Mouse (Mus musculus) hindbrain, embryonic 13.5 days (tissue): ENCODE data around the gene Islr. TPM values are rescaled to one million over a fixed set of nuclear protein-coding genes. Genes with fewer than 3 reads are reported as not detected.
A peak's percentile ranks its signal among the peaks of the same experiment; 100 is the strongest.

Source experiments
- ATAC-seq: fragments of 200-750 bp; cut with Nextera tagmentation; 2 replicates; pipeline ENCODE4 v1.8.0; 2017; ENCODE audit warnings: moderate TSS enrichment; ENCODE audit not compliant: low FRiP score
- H3K27ac ChIP-seq: fragments of 300-500 bp; sonication (generic); 2 replicates; pipeline ENCODE4 v1.5.1; 2015; ENCODE audit warnings: inconsistent platforms, mild to moderate bottlenecking, moderate library complexity
- H3K27me3 ChIP-seq: fragments of 300-500 bp; sonication (generic); 2 replicates; pipeline ENCODE4 v1.6.1; 2015; ENCODE audit warnings: mild to moderate bottlenecking, inconsistent platforms
- H3K36me3 ChIP-seq: fragments of 300-500 bp; sonication (generic); 2 replicates; pipeline ENCODE4 v1.6.1; 2015; ENCODE audit warnings: mild to moderate bottlenecking, inconsistent platforms
- H3K4me1 ChIP-seq: fragments of 300-500 bp; sonication (generic); replicated peaks from 2 replicates; pipeline ENCODE4 v1.6.1; 2015; ENCODE audit warnings: inconsistent platforms
- H3K4me2 ChIP-seq: fragments of 300-500 bp; sonication (generic); 2 replicates; pipeline ENCODE4 v1.6.1; 2015; ENCODE audit warnings: inconsistent platforms, mild to moderate bottlenecking, moderate library complexity
- H3K4me3 ChIP-seq: fragments of 300-500 bp; sonication (generic); 2 replicates; pipeline ENCODE4 v1.5.1; 2015; ENCODE audit warnings: mild to moderate bottlenecking, inconsistent platforms
- H3K9ac ChIP-seq: fragments of 300-500 bp; sonication (generic); 2 replicates; pipeline ENCODE4 v1.6.1; 2015; ENCODE audit warnings: mild to moderate bottlenecking, inconsistent platforms
- H3K9me3 ChIP-seq: fragments of 300-500 bp; sonication (generic); 2 replicates; pipeline ENCODE4 v1.6.1; 2016; ENCODE audit warnings: inconsistent platforms
- WGBS: fragments of 180-500 bp; shearing (Covaris S2); methylation state at CpG from one replicate; pipeline ENCODE4 v1.1.7; 2015; 5-methylcytosine and 5-hydroxymethylcytosine counted together
- polyA plus RNA-seq: library from polyadenylated mRNA; unstranded; fragments of >200 nt; fragmentation: Nextera tagmentation; extraction: Ambion mirVana; gene quantifications from 2 replicates; pipeline ENCODE4 v1.2.1, GENCODE M21; 2015

Islr gene
- polyA plus RNA-seq, 1 experiment from 2014 or later, result 40.9 TPM

DNA sequence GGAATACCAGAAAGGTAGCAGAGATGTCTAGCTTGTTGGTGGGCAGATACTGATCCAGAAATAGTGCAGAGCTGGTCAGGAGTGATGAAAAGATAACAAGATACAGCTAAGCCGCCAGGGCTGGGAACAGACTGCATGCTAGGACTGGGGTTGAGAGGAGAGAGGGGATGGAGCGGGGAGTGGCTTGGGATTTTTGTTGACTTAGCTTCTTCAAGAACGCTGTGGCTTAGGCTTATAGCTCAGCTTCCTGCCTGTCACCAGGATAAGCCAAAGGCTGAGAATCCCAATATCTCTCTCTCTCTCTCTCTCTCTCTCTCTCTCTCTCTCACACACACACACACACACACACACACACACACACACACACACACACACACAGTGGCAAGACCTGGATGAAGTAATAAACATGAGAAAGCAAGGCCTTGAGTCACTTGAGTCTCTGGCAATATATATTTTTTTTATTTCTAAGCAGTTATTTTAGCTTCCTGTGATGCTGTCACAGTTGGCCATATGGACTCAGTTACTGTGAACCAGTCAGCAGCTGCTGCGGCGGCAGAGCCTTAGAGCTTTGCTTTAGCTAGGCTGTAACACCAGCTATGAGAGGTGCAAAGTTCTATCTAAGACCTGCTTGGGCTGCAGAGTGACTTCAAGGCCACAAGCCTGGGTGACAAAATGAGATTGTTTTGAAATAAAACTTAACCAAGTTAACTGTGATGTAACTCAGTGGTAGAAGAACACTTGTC, 28.2 kb downstream of the Islr start:
- H3K27ac ChIP-seq, result no peak overlapping the region
- H3K9ac ChIP-seq, result no peak overlapping the region
- ATAC-seq, result no peak
- no peaks in the 10 kb centered on the region for H3K36me3 ChIP-seq
- H3K4me2 ChIP-seq, result no peak overlapping the region
- 0 out of 2 replicates have a peak, but pooled peaks cover 19% of the 10 kb centered on the region for H3K4me1 ChIP-seq
- H3K9me3 ChIP-seq, result no peaks in the 10 kb centered on the region
- no peak overlapping the region for H3K4me3 ChIP-seq
- H3K27me3 ChIP-seq, result no peaks in the 10 kb centered on the region
- 53% methylated on average over 5 of the region's 5 CpGs for WGBS

DNA sequence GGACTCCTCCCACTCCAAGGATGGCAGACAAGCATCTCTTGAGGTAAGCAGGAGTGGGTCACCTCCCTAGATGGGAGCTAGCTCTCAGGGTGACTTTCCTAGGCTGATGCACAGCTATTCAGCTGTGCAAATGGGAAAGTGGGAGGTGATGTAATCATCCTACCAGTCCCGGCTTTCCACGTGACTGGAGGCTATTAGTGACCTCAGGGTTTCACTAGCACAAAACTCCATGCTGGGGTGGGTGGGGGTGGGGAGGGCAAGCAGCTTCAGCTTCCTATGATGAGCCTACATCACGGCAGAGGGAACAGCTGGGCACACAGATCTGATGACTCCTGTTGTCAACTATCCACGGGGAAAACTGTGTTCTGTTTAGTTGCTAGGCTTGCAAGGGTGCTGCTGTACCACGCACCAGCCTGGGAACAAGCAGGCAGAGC, 29.3 kb downstream of the Islr start:
- Histone ChIP-seq H3K4me3 (no peak overlapping the region), H3K36me3 (no peaks in the 10 kb centered on the region), H3K27me3 (no peaks in the 10 kb centered on the region), H3K4me1 (0 out of 2 replicates have a peak, but pooled peaks cover 17% of the 10 kb centered on the region), H3K9ac (no peak overlapping the region), H3K9me3 (no peaks in the 10 kb centered on the region), H3K4me2 (no peak overlapping the region), H3K27ac (no peak overlapping the region)
- 25% methylated on average over 5 of the region's 5 CpGs for WGBS
- peak; percentile 61; the same call in 1 of the 2 replicates for ATAC-seq

DNA sequence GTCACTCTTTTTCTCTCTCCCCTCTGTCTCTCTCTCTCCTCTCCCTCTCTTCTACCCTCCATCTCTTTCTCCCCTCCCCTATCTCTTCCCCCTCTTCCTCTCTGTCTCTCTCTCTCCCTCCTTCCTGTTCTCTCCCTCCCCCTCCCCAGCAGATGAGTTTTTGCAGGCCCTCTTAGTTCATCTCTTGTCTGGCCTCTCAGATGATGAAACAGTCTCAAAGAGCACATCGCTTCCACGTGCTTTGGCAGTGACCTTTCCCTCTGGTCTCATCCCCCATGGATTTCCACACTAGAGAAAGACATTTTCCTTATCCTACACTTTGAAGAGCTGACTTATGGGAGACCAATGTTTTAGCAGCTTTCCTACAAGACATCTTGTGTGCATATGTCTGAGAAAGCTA, 31.2 kb downstream of the Islr start:
- no peaks in the 10 kb centered on the region for H3K27me3 ChIP-seq
- no peak overlapping the region for H3K9ac ChIP-seq
- no peaks in the 10 kb centered on the region for H3K36me3 ChIP-seq
- peaks cover 25% of the 10 kb centered on the region for H3K4me1 ChIP-seq
- no peaks in the 10 kb centered on the region for H3K9me3 ChIP-seq
- 67% methylated on average over 2 of the region's 2 CpGs for WGBS
- ATAC-seq, result no peak
- no peak overlapping the region for H3K27ac ChIP-seq
- no peak overlapping the region for H3K4me2 ChIP-seq
- no peak overlapping the region for H3K4me3 ChIP-seq

DNA sequence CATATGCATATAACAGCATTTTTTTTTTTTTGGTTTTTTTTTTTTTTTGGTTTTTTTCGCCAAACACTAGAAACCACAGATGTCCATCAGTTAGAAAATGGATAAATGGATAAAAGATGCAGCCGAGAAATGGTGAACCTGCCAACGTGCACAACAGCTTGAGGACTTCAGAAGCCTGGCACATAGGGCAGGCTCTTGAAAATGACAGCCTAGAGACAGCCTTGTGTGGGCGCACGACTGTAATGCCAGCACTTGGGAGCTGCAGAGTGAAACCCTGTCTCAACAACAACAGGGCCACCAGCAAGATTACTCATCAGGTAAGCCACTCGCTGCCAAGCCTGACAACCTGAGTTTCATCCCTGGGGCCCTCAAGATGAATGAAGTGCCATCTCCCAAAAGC, 34.7 kb downstream of the Islr start:
- Histone ChIP-seq H3K4me3 (no peak overlapping the region), H3K27me3 (no peaks in the 10 kb centered on the region), H3K9ac (no peak overlapping the region), H3K4me2 (no peak overlapping the region), H3K27ac (no peak overlapping the region), H3K4me1 (peaks cover 8% of the 10 kb centered on the region), H3K36me3 (no peaks in the 10 kb centered on the region), H3K9me3 (peaks cover 5% of the 10 kb centered on the region; the same call in 1 of the 2 replicates)
- WGBS, result 86% methylated on average over 6 of the region's 6 CpGs
- ATAC-seq, result no peak

DNA sequence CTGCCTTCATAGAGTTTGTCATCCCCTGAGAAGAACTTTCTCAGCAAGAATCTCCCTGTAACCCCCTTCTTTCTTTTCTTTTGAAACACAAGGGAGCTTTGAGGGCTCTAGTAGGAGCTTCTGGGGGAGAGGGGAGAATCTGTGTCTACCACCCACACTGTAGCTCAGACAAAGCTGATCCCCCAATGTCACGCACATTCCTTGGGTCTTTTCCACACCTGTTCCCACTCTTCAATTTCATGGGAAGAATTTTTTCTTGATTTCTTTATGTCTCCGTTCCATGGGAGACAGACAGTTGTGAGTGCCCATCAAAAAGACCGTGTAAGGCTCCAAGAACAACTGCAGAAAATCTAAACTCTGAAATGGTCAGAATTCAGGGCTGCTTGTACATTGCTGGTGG, 35.2 kb downstream of the Islr start:
- peaks cover 8% of the 10 kb centered on the region for H3K4me1 ChIP-seq
- no peak for ATAC-seq

DNA sequence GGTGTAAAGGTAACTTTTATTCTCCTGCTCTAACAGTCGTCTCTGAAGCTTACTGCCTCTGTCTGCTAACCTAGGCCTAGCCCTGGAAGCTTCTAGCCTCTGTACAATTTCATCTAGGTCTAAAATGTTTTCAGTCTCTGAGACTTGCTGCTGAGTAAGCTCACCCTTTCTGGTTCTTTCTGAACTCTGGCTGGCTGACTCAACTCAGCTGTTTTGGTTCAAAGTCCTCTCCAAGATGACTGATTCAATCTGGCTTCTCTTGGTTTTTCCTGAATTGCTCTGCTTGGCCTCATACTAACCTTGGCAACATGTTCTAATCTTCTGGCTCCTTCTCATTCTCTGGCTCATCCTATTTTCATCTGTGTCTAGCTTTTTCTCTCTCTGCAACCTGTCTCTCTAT, 38.3 kb downstream of the Islr start:
- WGBS, result 83% methylated on average over 1 of the region's 1 CpGs
- H3K4me1 ChIP-seq, result peaks cover 8% of the 10 kb centered on the region
- H3K9me3 ChIP-seq, result peaks cover 5% of the 10 kb centered on the region; the same call in 1 of the 2 replicates
- H3K4me2 ChIP-seq, result no peak overlapping the region
- no peak overlapping the region for H3K4me3 ChIP-seq
- H3K9ac ChIP-seq, result no peak overlapping the region
- no peak overlapping the region for H3K27ac ChIP-seq
- H3K27me3 ChIP-seq, result peaks cover 1% of the 10 kb centered on the region; the same call in 1 of the 2 replicates
- no peak for ATAC-seq
- H3K36me3 ChIP-seq, result no peaks in the 10 kb centered on the region

More for the DNA sequence above, 35.2 kb downstream of the Islr start:
- 75% methylated on average over 3 of the region's 3 CpGs for WGBS
- Histone ChIP-seq H3K4me2 (no peak overlapping the region), H3K9me3 (peaks cover 5% of the 10 kb centered on the region; the same call in 1 of the 2 replicates), H3K36me3 (no peaks in the 10 kb centered on the region), H3K9ac (no peak overlapping the region), H3K4me3 (no peak overlapping the region), H3K27me3 (no peaks in the 10 kb centered on the region), H3K27ac (no peak overlapping the region)

DNA sequence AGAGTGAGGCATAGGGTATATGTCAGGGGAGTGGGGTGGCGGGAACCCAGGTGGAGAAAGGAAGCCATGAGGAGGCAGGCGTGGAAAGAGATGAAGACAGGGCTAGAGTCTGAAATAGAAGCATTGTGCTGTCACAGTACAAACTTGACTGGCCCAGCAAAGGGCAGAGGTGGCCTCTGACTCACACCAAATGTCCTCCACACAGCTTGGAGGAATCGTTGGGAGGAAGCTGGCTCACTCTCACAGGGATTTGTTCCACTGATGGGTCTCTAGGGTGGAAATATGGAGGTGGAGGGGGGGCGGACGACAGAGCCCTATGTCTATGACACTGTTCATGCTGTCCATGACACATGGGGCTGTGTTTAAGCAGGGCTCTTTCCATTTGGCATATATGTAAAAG, 41.0 kb downstream of the Islr start:
- Histone ChIP-seq H3K4me3 (no peak overlapping the region), H3K27ac (no peak overlapping the region), H3K36me3 (no peaks in the 10 kb centered on the region), H3K27me3 (peaks cover 3% of the 10 kb centered on the region; the same call in 1 of the 2 replicates), H3K4me1 (0 out of 2 replicates have a peak, but pooled peaks cover 10% of the 10 kb centered on the region), H3K4me2 (no peak overlapping the region), H3K9me3 (peaks cover 5% of the 10 kb centered on the region; the same call in 1 of the 2 replicates), H3K9ac (no peak overlapping the region)
- WGBS, result 76% methylated on average over 5 of the region's 5 CpGs
- ATAC-seq, result no peak

DNA sequence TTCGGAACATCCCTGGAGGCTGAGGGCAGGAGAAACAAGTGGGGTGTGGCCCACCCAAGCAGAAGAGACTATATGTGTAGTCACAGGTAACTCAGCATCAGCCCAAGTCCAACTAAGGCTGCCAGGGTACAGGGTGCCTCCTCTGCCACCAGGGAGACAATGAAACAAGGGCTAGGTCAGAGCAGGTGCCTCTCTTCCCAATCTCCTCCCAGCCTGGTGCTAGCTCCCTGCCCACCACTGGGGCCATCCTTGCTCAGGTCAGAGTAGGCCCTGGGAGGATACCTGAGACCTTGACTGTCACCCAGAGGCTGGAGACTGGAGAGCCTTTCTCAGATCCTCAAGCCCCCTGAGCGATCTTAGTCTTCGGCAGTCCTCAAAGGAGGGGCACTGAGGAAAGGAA, 41.9 kb downstream of the Islr start:
- no peak for ATAC-seq

DNA sequence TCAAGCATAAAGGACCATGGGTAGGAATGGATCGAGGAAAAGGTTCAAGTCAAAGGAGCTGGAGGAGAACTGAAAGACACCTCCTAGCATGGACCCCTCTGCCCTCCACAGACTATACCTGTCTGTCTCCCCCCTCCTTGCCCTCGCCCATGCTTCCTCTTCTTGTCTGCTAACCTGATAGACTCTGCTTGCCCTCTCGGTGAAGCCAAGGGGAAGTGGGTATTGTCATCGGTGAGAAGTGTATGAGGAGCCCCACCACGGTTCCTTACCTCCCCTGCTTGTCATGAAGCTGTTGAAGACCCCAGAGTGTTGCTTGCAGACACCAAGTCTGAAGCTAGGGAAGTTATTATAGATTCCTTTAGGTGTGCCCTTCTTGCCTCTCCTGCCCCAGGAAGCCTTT, 43.8 kb downstream of the Islr start:
- Histone ChIP-seq H3K4me3 (no peak overlapping the region), H3K4me2 (no peak overlapping the region), H3K27ac (no peak overlapping the region), H3K9ac (no peak overlapping the region), H3K4me1 (peaks cover 25% of the 10 kb centered on the region), H3K9me3 (no peaks in the 10 kb centered on the region), H3K27me3 (peaks cover 6% of the 10 kb centered on the region; the same call in 1 of the 2 replicates), H3K36me3 (no peaks in the 10 kb centered on the region)
- 83% methylated on average over 5 of the region's 5 CpGs for WGBS
- no peak for ATAC-seq

More for the DNA sequence above, 41.9 kb downstream of the Islr start:
- Histone ChIP-seq H3K9ac (no peak overlapping the region), H3K27me3 (peaks cover 6% of the 10 kb centered on the region; the same call in 1 of the 2 replicates), H3K4me1 (peaks cover 17% of the 10 kb centered on the region; the same call in 1 of the 2 replicates), H3K27ac (no peak overlapping the region), H3K9me3 (peaks cover 5% of the 10 kb centered on the region; the same call in 1 of the 2 replicates), H3K4me3 (no peak overlapping the region), H3K4me2 (no peak overlapping the region), H3K36me3 (no peaks in the 10 kb centered on the region)
- WGBS, result 84% methylated on average over 3 of the region's 3 CpGs

DNA sequence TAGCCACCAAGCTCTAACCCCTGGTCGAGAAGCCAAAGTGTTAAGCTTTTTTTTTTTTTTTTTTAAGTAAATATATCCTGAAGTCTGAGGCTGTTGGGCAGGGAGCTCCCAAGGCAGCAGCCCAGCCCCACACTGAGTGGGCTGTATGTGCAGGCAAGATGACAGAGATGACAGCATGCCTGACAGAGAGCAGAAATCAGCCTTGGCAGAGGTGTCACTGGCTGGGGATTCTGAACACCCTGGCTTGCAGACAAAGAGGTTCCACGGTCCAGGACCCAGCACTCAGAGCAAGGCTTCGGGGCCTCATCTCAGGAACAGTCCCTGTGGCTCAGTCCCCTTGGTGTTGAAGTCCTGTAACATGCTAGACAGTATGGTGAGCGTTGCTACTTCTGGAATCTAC, 44.3 kb downstream of the Islr start:
- Histone ChIP-seq H3K36me3 (no peaks in the 10 kb centered on the region), H3K4me1 (peaks cover 30% of the 10 kb centered on the region), H3K4me2 (no peak overlapping the region), H3K9ac (no peak overlapping the region), H3K27me3 (peaks cover 6% of the 10 kb centered on the region; the same call in 1 of the 2 replicates), H3K4me3 (no peak overlapping the region), H3K9me3 (no peaks in the 10 kb centered on the region), H3K27ac (no peak overlapping the region)
- WGBS, result 69% methylated on average over 4 of the region's 4 CpGs
- ATAC-seq, result no peak

DNA sequence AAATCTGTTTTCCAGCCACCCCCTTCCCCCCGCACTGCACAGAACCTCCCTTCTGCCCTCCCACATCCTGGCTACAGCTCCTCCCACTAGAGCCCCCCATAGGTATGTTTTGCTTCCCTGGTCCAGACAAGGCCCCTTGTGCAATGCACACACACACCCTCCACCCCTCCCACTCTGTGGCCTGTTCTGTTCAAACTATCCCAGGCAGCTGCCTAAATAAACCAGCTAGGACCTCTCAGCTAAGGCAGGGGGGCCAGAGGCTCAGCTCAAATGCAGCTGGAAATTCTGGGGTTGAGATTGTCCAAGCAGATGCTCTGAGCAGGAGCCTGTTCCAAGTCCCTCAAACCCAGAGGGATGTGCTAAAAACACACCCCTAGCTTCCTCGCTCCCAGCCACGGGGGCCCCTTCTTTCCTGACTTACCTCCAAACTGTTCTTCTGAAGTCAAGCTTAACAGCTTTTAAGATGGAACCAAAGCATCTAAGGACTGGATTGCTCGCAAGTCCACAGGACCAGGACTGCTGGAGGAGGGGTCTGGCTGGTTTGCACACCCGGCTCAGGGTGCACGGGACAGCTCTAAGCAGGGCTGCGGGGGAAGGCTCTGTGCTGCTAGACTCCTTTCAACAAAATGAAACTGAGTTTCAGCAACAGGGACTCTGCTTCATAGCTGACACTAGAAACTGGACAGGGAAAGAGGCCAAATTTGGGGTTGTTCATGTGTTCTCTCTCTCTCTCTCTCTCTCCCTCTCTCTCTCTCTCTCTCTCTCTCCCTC, 45.4 kb downstream of the Islr start:
- Histone ChIP-seq H3K36me3 (no peaks in the 10 kb centered on the region), H3K9ac (no peak overlapping the region), H3K4me1 (peaks cover 32% of the 10 kb centered on the region), H3K4me3 (no peak overlapping the region), H3K4me2 (no peak overlapping the region), H3K9me3 (no peaks in the 10 kb centered on the region), H3K27ac (peak overlapping the region; percentile 52; the same call in 1 of the 2 replicates), H3K27me3 (peaks cover 10% of the 10 kb centered on the region; the same call in 1 of the 2 replicates)
- WGBS, result 60% methylated on average over 7 of the region's 7 CpGs
- ATAC-seq, result no peak

DNA sequence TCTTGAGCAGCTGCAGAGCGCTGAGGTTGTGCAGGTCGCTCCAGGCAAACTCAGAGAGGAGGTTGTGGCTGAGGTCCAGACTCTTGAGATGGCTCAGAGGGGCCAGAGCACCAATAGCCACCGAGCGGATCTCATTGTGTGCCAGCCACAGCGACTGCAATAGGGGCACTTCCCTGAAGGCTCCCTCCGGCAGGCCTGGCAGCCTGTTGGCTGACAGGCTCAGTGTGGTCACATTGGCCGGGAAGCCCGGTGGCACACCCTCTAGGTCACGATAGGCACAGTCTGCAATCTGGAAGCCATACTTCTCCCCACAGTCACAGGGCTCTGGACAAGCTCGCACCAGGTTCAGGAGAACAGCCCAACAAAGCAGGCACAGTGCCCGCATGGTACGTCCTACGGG, 46.3 kb downstream of the Islr start:
- WGBS, result 81% methylated on average over 13 of the region's 13 CpGs
- Histone ChIP-seq H3K4me2 (no peak overlapping the region), H3K36me3 (no peaks in the 10 kb centered on the region), H3K27ac (peak overlapping the region; percentile 52), H3K4me1 (peaks cover 38% of the 10 kb centered on the region), H3K4me3 (no peak overlapping the region), H3K27me3 (peaks cover 10% of the 10 kb centered on the region; the same call in 1 of the 2 replicates), H3K9ac (no peak overlapping the region), H3K9me3 (no peaks in the 10 kb centered on the region)
- ATAC-seq, result no peak
